Mouse (Mus musculus): Measurements from ENCODE around the gene Hivep1. TPM values are rescaled to one million over a fixed set of nuclear protein-coding genes. Genes with fewer than 3 reads are reported as not detected.

Gene Hivep1
- 18.7 and 22.9 TPM in 2 replicates for polyA plus RNA-seq (2014; fragmentation: Nextera tagmentation; extraction: Ambion mirVana)

GRCm38 (mm10) chr13:42051961-42052695, at the start of gene Hivep1:
TSS of gene Hivep1 (plus strand) at chr13:42052021.
- 1% methylated on average over 91 of the region's 100 CpGs for WGBS
- peak within 1 kb of the TSS; percentile 97 for H3K27ac ChIP-seq (replicated peaks; ENCODE audit: low read depth, low read length)
- H3K9ac ChIP-seq (replicated peaks; ENCODE audit: low read length) = peak within 1 kb of the TSS; percentile 91
- H3K36me3 ChIP-seq (ENCODE audit: control insufficient read depth, insufficient read depth, low read length) = peaks cover 14% of the 10 kb centered on the region
- H3K4me3 ChIP-seq (replicated peaks; ENCODE audit: low read depth, low read length) = peak within 1 kb of the TSS; percentile 92
- H3K9me3 ChIP-seq (ENCODE audit: control insufficient read depth, low read length) = no peaks in the 10 kb centered on the region
- H3K27me3 ChIP-seq (ENCODE audit: control insufficient read depth, insufficient read depth, low read length) = no peaks in the 10 kb centered on the region
- peak; percentile 55 for ATAC-seq (ENCODE audit: low FRiP score, low TSS enrichment)
- peaks cover 31% of the 10 kb centered on the region for H3K4me1 ChIP-seq (ENCODE audit: control insufficient read depth, insufficient read depth, low read length)
- DNase-seq = peak; percentile 86
- H3K4me2 ChIP-seq (ENCODE audit: low read length) = peak within 1 kb of the TSS; percentile 91

GRCm38 (mm10) chr13:42015484-42016045, 36.3 kb upstream of the Hivep1 start:
- no peaks in the 10 kb centered on the region for H3K27me3 ChIP-seq (ENCODE audit: control insufficient read depth, insufficient read depth, low read length)
- H3K27ac ChIP-seq (replicated peaks; ENCODE audit: low read depth, low read length) = no peak overlapping the region
- 82% methylated on average over 10 of the region's 10 CpGs for WGBS
- ATAC-seq (ENCODE audit: low FRiP score, low TSS enrichment) (no peak), DNase-seq (no peak)
- H3K36me3 ChIP-seq (ENCODE audit: control insufficient read depth, insufficient read depth, low read length) = no peaks in the 10 kb centered on the region
- no peaks in the 10 kb centered on the region for H3K9me3 ChIP-seq (ENCODE audit: control insufficient read depth, low read length)
- H3K9ac ChIP-seq (replicated peaks; ENCODE audit: low read length) = no peak overlapping the region
- H3K4me1 ChIP-seq (ENCODE audit: control insufficient read depth, insufficient read depth, low read length) = no peaks in the 10 kb centered on the region
- no peak overlapping the region for H3K4me2 ChIP-seq (ENCODE audit: low read length)
- no peak overlapping the region for H3K4me3 ChIP-seq (replicated peaks; ENCODE audit: low read depth, low read length)

- Histone ChIP-seq H3K4me2 (ENCODE audit: low read length) (no peak overlapping the region), H3K27me3 (ENCODE audit: control insufficient read depth, insufficient read depth, low read length) (no peaks in the 10 kb centered on the region), H3K9me3 (ENCODE audit: control insufficient read depth, low read length) (no peaks in the 10 kb centered on the region), H3K27ac (replicated peaks; ENCODE audit: low read depth, low read length) (no peak overlapping the region), H3K4me1 (ENCODE audit: control insufficient read depth, insufficient read depth, low read length) (no peaks in the 10 kb centered on the region), H3K36me3 (ENCODE audit: control insufficient read depth, insufficient read depth, low read length) (no peaks in the 10 kb centered on the region), H3K4me3 (replicated peaks; ENCODE audit: low read depth, low read length) (no peak overlapping the region), H3K9ac (replicated peaks; ENCODE audit: low read length) (no peak overlapping the region)
- WGBS = 73% methylated on average over 5 of the region's 5 CpGs
- no peak for ATAC-seq (ENCODE audit: low FRiP score, low TSS enrichment)
- DNase-seq = no peak
These were observed 35.6 kb upstream of the Hivep1 start for GRCm38 (mm10) chr13:42016218-42016617.

GRCm38 (mm10) chr13:42018356-42018755, 33.5 kb upstream of the Hivep1 start:
- Histone ChIP-seq H3K9me3 (ENCODE audit: control insufficient read depth, low read length) (no peaks in the 10 kb centered on the region), H3K9ac (replicated peaks; ENCODE audit: low read length) (no peak overlapping the region), H3K27ac (replicated peaks; ENCODE audit: low read depth, low read length) (no peak overlapping the region), H3K4me2 (ENCODE audit: low read length) (no peak overlapping the region), H3K27me3 (ENCODE audit: control insufficient read depth, insufficient read depth, low read length) (no peaks in the 10 kb centered on the region), H3K4me1 (ENCODE audit: control insufficient read depth, insufficient read depth, low read length) (no peaks in the 10 kb centered on the region), H3K36me3 (ENCODE audit: control insufficient read depth, insufficient read depth, low read length) (no peaks in the 10 kb centered on the region), H3K4me3 (replicated peaks; ENCODE audit: low read depth, low read length) (no peak overlapping the region)
- DNase-seq (no peak), ATAC-seq (ENCODE audit: low FRiP score, low TSS enrichment) (no peak)
- 73% methylated on average over 2 of the region's 2 CpGs for WGBS

- Histone ChIP-seq H3K4me3 (replicated peaks; ENCODE audit: low read depth, low read length) (no peak overlapping the region), H3K27me3 (ENCODE audit: control insufficient read depth, insufficient read depth, low read length) (no peaks in the 10 kb centered on the region), H3K9me3 (ENCODE audit: control insufficient read depth, low read length) (no peaks in the 10 kb centered on the region), H3K4me1 (ENCODE audit: control insufficient read depth, insufficient read depth, low read length) (no peaks in the 10 kb centered on the region), H3K27ac (replicated peaks; ENCODE audit: low read depth, low read length) (no peak overlapping the region), H3K9ac (replicated peaks; ENCODE audit: low read length) (no peak overlapping the region), H3K36me3 (ENCODE audit: control insufficient read depth, insufficient read depth, low read length) (no peaks in the 10 kb centered on the region), H3K4me2 (ENCODE audit: low read length) (no peak overlapping the region)
- DNase-seq (no peak), ATAC-seq (ENCODE audit: low FRiP score, low TSS enrichment) (no peak)
- WGBS = 24% methylated on average over 2 of the region's 2 CpGs
These were observed 10.6 kb upstream of the Hivep1 start for GRCm38 (mm10) chr13:42041203-42041602.

- H3K9ac ChIP-seq (replicated peaks; ENCODE audit: low read length) = no peak overlapping the region
- H3K9me3 ChIP-seq (ENCODE audit: control insufficient read depth, low read length) = no peaks in the 10 kb centered on the region
- ATAC-seq (ENCODE audit: low FRiP score, low TSS enrichment) = no peak
- no peaks in the 10 kb centered on the region for H3K4me1 ChIP-seq (ENCODE audit: control insufficient read depth, insufficient read depth, low read length)
- no peak for DNase-seq
- no peaks in the 10 kb centered on the region for H3K36me3 ChIP-seq (ENCODE audit: control insufficient read depth, insufficient read depth, low read length)
- H3K27ac ChIP-seq (replicated peaks; ENCODE audit: low read depth, low read length) = no peak overlapping the region
- no peak overlapping the region for H3K4me3 ChIP-seq (replicated peaks; ENCODE audit: low read depth, low read length)
- WGBS = 92% methylated on average over 7 of the region's 7 CpGs
- H3K4me2 ChIP-seq (ENCODE audit: low read length) = no peak overlapping the region
- H3K27me3 ChIP-seq (ENCODE audit: control insufficient read depth, insufficient read depth, low read length) = no peaks in the 10 kb centered on the region
These were observed 8.4 kb upstream of the Hivep1 start for GRCm38 (mm10) chr13:42043431-42043830.

GRCm38 (mm10) chr13:42048991-42049773, 2.6 kb upstream of the Hivep1 start:
- peaks cover 21% of the 10 kb centered on the region for H3K4me1 ChIP-seq (ENCODE audit: control insufficient read depth, insufficient read depth, low read length)
- H3K4me3 ChIP-seq (replicated peaks; ENCODE audit: low read depth, low read length) = peak overlapping the region; percentile 92
- H3K9me3 ChIP-seq (ENCODE audit: control insufficient read depth, low read length) = no peaks in the 10 kb centered on the region
- no peaks in the 10 kb centered on the region for H3K36me3 ChIP-seq (ENCODE audit: control insufficient read depth, insufficient read depth, low read length)
- H3K9ac ChIP-seq (replicated peaks; ENCODE audit: low read length) = peak overlapping the region; percentile 67
- under 1% methylated on average over 48 of the region's 48 CpGs for WGBS
- peak; percentile 78 for DNase-seq
- no peak for ATAC-seq (ENCODE audit: low FRiP score, low TSS enrichment)
- peak overlapping the region; percentile 56 for H3K27ac ChIP-seq (replicated peaks; ENCODE audit: low read depth, low read length)
- peak overlapping the region; percentile 91 for H3K4me2 ChIP-seq (ENCODE audit: low read length)
- no peaks in the 10 kb centered on the region for H3K27me3 ChIP-seq (ENCODE audit: control insufficient read depth, insufficient read depth, low read length)

- Histone ChIP-seq H3K4me2 (ENCODE audit: low read length) (peak overlapping the region; percentile 91), H3K27me3 (ENCODE audit: control insufficient read depth, insufficient read depth, low read length) (no peaks in the 10 kb centered on the region), H3K9ac (replicated peaks; ENCODE audit: low read length) (peak overlapping the region; percentile 67), H3K4me3 (replicated peaks; ENCODE audit: low read depth, low read length) (peak overlapping the region; percentile 92), H3K36me3 (ENCODE audit: control insufficient read depth, insufficient read depth, low read length) (no peaks in the 10 kb centered on the region), H3K9me3 (ENCODE audit: control insufficient read depth, low read length) (no peaks in the 10 kb centered on the region), H3K27ac (replicated peaks; ENCODE audit: low read depth, low read length) (peak overlapping the region; percentile 56), H3K4me1 (ENCODE audit: control insufficient read depth, insufficient read depth, low read length) (peaks cover 27% of the 10 kb centered on the region)
- no peak for DNase-seq
- no peak for ATAC-seq (ENCODE audit: low FRiP score, low TSS enrichment)
- 2% methylated on average over 8 of the region's 8 CpGs for WGBS
These were observed 2.1 kb upstream of the Hivep1 start for GRCm38 (mm10) chr13:42049774-42050125.
